Mouse (Mus musculus) brain, embryonic 18.5 days (tissue): ENCODE data around the gene Hsf2.
"Not testable (repeated sequence)": the region's sequence is repeated elsewhere in the genome, so short reads cannot be mapped to it uniquely, and the experiment has no call there.

Experiments used
- DNase-seq: peaks from one replicate; pipeline ENCODE4 v3.0.0-alpha.2; 2012; ENCODE audit warnings: low read depth, low spot score

Gene Hsf2

DNA sequence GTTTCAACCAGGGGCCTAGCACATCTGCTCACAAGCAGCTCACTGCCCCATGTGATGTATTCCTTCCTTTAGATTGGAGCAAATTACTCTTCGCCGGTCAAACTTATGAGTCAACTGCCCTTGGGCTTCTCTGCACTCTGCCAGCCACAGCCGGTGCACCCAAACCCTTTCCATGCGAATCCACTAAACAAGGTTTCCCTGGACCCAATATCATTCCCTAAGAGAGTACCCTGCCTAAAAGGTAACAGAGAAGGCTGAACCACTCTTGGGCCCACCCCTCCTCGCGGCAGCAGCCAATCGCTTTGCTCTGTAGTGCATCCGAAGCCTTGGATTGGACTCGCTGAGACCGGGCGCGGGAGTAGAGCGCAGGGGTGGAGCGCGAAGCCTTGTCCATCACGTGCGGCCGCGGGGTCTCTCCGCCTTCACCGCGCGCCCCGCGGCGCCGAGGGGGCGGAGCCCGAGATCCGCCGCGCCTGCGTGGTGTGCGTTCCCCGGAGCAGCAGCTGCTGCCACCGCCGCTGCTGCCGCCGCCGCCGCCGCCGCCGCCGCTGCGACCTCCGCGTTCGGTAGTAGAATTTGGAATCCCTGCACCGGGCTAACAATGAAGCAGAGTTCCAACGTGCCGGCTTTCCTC, at the start of gene Hsf2:
Hsf2 (plus strand) TSS at position 478 of the 634 bp plus-strand sequence.
- DNase-seq = peak; percentile 94

DNA sequence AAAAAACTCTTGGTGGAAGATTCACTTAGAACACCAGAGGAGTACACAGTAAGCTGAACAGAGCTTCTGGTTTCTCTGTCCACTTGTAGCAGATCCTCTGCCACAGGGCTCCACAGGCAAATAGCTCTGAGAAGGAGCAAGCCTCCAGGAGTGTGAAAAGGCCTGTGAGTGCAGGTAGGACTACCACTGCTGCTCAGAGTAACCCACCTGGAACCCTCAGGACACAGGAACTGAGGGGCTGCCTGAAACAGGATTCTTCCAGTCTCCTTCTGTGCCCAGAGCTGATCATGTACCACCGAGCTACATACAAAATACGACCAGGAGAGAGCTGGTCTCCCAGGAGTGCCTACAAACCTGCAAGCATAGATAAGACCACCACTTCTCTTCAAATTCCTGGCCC, 48.3 kb upstream of the Hsf2 start:
- no peak for DNase-seq

DNA sequence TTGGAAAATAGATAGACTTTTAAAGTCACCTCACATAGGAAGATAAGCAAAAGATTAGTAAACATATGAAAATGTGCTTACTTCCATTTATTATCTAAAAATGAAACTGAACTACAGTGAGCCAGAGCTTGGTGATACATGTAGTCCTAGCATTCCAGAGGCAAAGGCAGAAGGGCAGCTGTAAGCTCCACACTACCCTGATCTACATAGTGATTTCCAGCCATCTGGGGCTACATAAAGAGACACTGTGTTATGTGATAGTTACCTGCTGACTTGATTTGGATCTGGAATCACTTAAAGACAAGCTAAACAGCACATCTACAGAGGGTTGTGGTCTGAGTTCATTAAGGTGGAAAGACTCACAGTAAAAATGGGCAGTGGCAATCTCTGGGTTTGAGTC, 45.1 kb upstream of the Hsf2 start:
- no peak for DNase-seq

DNA sequence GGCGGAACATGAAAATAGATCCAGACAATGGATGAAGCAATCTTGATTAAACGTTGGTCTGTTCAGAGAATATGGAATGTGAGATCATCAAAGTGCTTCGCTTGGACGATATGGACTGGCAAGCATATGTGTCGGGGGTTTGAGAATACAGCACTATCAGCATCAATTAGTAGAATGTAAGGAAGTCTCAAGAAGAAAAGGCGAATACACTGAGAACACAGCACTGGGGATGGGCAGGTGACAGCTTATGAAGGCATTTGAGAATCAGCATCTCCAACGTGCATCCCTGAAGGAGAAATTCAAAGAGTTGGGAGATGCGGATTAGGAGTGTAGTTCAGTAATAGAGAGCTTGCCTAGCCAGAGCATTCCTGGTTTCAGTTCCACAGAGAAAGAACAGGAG, 41.8 kb upstream of the Hsf2 start:
- no peak for DNase-seq

DNA sequence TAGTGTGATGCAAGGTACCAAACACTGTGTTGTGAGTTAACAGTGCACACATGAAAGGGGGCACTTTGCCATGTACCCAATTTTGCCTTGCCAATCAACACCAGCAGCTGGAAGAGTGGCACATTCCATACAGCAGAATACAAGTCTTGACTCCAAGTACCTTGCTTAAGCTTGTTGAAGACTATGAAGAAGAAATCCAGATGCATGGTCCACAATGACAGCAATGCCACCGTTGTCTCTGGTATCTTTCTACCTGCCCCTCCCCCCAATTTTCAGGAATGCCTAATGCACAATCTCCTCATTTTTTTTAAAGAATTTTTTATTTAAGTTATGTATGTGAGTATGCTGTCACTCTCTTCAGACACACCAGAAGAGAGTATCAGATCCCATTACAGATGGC, 40.5 kb upstream of the Hsf2 start:
- no peak for DNase-seq

DNA sequence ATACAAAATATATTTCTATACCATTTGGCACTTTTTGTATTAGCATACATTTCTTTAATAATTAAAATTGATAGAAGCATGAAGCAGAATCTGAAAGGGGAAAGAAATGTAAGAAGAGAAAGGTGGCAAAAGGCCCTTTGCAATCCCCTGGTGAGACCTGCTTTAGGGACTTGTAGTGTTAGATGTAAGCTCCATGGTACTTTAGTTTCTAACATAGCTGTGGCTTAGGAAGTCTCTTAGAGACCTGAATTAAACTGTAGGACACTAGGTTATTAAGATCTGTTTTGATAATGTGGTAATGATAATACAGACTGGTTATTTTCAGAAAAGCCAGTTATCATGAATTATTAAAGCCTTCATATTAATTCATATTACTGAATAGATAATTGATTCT, 38.5 kb upstream of the Hsf2 start:
- no peak for DNase-seq

DNA sequence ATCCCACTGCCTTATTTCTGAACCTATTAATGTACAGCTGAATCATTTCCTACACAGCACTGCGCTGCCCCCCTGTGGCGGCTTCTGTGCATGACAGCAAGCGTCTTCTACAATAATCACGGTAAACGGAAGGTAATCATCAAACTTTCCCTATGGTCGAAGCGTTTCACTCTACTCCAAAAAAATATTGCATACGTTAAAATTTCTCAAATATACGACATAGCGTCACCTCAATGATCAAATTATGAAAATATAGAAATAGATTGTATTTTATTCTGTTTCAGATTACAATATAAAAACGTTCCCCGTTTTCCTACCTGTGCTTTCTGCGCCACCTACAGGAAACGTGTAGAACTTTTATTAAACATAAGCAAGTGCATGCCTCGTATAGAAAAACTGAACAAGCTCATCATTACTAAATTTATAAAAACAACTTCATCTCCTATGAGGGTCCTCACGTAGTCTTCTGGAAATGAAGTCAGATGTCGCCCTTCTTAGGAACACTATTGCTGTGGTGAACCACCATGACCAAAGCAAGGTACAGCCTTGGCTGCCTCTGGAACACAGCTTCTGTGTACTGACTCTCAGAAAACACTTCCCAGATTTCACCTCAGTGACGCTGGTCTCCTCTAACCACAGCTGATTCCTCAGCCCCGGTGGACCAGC, 38.0 kb upstream of the Hsf2 start:
- DNase-seq = peak; percentile 66

DNA sequence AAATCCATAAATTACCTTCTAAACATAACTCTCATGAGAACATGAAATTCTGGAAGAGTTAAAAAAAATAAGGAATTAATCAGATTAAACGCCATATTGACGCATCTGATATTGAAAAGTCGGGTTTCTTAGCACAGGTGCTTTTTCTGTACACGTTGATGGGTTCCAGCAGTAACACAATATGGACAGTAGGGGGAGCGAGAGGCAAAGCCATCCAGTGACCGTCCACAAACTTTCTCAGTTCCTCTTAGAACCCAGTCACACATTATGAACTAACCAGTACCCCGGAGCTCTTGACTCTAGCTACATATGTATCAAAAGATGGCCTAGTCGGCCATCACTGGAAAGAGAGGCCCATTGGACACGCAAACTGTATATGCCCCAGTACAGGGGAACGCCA, 22.9 kb upstream of the Hsf2 start:
- DNase-seq = not testable (repeated sequence)

DNA sequence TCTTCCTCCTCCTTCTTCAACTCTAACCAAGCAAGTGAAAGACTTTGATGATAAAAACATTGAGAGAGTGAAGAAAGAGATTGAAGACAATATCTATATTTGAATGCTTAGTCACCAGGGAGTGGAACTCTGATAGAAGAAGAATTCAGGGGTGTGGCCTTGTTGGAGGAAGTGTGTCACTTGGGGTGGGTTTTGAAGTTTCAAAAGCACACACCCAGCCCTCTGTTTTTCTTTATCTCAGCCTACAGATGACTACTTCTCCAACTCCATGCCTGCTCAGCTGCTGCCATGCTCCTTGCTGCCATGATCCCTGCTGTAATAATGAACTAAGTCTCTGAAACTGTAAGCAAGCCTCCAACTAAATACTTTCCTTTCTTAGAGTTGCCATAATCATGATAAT, 20.4 kb upstream of the Hsf2 start:
- DNase-seq = no peak

DNA sequence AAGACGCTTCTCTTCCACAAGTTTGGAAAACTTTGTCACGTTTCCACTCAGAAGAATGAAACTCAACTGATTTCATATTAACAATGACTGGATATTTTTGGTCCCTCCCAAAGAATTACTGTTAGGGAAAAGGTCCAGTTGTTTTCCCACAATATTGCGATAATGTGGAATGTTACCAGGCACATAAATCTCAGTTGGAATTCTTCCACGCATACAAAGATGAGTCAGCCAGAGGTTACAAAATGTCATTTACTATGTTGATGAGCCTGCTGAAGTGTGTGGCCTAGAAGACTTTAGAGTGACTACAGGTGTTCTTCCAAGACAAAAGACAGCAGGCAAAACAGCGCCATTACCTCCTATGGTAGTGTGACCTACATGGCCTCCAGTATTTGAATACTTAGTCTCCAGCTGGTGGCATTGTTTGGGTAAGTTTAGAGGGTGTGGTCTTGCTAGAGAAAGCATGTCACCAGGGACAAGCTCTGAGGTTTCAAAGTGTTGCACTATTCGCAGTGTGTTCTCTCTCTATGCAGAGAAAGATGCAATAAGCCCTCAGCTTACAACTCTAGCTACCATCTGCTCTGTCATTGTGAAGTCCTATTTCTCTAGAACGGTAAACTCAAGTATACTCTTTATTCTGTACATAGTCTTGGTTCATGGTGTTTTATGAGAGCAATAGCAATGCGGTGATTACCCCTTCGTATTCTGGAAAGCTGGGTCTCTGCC, 8.9 kb upstream of the Hsf2 start:
- DNase-seq = no peak

DNA sequence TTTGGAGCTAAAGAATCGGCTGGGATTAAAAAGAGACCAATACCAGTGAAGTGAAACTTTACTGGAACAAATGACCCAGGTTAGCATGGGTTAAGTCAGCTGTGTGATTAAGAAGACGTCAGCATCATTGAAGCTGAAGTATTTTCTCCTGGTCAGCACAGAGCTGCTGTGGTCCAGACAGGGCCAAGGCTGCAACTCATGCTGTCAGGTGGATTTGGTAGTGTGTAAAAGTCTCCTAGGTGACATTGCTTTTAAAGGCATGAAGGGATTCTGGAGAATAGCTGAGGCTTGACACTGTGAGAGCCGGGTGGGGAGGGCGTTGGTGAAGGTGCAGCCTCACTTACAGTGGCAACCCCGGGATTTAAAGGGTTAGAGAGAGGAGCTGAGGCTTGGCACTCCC, 4.5 kb upstream of the Hsf2 start:
- DNase-seq = no peak

DNA sequence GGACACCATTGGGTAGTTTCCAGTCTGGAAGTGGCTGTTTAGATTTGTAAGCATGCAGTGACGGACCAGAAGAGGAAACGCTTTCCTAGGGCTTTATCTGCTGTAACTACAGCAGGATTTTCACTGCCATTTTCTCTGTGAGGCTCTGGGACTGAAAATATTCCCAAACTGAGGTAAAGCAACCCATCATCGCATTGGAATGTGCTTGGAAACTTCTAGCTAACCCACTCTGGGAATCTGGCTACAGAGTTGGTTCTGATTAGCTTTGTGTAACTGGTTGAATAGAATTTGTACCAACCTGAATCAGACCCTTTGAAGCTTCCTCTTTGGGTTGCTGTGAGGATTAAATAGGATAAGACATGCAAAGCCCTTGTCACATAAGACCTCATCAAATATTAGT, 1.4 kb upstream of the Hsf2 start:
- DNase-seq = no peak

DNA sequence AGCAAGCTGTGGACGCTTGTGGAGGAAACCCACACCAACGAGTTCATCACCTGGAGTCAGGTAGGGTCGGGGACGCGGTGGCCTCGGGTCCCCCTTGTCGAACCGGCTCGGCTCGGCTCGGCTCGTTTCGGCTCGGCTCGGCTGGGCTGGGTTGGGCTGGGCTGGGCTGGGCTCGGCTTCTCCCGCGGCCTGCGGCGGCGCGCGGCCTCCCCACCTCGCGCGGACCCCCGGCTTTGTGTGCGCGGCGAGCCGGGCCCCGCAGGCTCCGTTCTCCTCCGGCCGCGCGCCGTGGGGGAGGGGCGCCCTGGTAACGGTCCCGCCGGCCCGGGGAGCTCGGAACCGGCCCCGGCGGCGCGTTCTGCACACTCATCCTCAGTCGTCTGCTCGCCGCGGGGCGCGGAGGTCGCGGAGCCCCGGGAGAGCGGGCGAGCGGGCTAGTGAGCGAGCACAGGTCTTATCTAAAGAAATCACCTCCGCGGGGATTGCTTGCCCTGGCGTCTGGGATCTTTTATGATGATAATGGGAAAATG, 422 bp downstream of the Hsf2 start:
- peak; percentile 43 for DNase-seq

DNA sequence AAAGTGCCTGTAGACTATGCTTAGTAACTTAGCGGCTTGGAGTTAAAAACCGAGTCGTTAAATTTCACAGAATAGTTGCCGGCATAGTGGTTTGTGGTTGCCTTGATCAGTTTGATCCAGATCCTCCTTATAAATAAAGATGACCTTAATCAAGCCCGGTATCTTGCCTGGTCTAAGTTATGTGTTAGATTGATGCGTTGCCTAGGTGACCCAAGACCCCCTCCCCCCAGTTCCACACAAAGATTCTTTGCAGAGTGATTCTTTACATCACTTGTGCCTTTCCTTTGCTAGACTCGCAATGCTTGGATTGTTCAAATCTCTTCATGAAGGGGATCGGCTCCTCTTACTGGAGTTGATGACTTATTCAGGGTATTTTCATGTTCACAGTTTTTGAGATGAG, 1.0 kb downstream of the Hsf2 start:
- DNase-seq = peak; percentile 20

DNA sequence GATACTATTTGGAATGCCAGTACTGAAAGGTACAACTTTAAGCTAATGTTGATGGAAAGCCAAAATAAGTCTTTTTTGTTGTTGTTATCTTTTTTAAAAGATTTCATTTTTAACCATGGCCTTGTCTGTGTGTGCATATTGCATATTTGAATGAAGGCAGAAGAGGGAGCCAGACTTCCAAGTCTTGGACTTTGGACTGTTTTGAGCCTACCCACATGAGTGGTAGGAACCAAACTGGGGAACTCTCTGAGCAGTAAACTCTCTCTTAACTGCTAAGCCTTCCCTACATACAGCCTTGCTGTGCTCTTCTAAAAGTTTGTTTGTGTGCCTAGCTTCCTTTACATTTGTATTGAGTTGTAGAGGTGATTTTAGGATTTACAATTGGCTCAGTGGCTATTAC, 2.4 kb downstream of the Hsf2 start:
- no peak for DNase-seq

DNA sequence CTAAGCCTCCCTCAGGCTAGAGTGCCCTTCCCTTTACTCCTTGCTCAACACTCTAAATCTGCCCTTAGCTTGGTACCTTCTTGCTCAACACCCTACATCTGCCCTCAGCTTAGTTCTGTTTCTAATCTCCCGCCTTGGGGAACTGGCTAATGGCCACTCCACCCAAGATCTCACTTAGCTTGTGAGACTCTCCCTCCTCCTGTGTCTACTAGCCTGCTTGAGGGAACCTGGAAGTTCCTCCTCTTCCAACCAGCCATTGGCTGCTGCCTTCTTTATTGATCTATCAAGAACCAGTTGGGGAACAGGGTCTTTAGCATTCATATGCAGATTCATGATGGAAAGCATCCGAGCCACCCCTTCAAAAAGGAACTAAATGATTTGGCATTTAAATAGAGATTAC, 5.9 kb downstream of the Hsf2 start:
- DNase-seq = no peak

DNA sequence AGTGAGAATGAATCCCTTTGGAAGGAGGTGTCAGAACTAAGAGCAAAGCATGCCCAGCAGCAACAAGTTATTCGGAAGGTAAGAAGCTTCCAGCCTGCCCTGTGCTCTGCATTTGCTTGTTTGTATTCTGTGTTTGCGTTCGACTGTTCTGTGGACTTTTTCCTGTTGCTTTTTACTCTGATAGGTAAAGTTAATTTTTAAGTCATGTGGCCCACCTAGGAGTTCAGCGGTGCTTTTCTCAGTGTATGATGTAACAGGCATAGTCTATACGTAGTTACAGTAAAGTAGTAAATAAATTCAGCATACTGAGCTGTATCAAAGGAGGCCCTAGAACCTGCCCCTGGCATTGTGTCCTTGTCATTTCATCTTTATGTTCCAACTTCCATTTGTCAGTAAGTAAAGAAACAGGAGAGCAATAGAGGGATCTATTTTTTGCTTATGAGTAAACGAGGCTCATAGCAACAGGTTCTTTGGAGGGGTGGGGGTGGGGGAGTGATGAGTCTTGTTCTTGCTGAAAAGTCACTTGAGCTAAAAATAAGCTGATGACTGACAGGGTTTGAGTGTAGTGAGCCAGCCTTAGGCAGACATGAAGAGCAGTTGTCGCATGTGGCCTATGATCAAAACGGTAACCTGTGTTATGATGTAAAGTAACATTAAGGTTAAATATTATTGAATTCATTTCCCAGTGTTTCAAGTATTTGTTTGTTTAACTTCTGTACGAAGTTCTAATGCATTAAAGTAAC, 13.4 kb downstream of the Hsf2 start:
- DNase-seq = no peak

DNA sequence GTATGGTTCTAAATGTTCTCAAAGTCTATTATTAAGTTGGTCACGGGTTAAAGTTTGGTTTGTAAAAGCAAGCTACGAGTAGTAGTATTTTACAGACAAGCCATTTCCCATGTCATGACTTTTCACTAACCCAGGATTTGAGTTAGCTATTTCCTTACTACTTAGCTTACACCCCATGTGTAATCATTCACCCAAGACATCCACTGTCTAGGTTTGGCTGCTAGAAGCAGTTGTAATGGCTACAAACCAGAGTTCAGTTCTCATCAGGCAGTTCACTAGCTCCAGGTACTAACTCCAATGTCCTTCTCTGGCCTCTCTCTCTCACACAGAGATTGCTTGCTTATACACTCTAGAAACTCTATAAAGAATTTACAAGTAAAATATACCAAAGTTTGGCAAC, 28.4 kb downstream of the Hsf2 start:
- DNase-seq = no peak

DNA sequence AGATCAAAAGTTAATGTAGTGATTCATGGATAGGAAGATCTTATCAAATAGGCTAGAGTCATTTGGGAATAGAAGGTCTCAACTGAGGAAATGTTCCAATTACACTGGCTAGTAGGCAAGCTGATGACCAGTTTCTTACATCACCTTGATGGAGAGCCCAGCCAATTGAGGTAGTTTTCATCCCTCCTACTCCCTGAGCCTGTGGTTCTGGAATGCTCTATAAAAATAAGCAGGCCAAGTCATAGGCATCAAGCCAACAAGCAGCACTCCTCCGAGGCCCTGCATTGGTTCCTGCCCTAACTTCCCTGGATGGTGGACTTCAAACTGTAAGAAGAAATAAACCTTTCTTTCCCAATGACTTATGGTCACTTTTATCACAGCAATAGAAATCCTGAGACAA, 29.1 kb downstream of the Hsf2 start:
- DNase-seq = no peak

DNA sequence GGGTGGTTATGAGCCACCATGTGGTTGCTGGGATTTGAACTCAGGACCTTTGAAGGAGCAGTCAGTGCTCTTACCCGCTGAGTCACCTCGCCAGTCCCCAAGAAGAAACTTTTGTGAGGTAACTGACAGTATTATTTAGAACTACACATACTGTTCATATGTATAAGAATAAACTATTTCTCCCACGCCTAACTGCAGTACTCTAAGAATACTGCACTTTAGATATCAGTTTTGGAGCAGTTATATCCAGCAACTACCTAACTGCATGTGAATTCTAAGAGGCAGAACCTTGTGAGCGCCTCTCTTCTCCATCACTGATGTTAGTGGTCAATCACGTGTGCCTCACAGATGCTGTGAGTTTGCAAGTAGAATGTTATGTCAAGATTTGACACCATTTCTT, 40.3 kb downstream of the Hsf2 start:
- DNase-seq = no peak

DNA sequence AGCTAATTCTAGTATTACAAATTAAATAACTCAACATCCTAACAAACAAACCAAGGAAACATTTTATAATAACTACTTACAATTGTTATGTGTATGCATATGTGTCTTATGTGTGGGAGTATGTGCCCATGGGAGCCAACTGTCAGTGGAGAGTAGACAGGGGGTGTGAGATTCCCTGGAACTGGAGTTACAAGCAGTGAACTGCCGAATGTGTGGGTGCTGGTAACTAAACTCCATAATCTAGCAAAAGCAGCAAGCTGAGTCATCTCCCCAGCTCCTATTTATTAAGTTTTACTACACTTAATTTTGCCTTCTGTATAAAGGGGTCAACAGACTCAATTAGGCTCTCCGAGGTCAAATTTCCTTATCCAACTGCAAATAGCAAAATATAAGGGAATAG, 44.9 kb downstream of the Hsf2 start:
- no peak for DNase-seq

DNA sequence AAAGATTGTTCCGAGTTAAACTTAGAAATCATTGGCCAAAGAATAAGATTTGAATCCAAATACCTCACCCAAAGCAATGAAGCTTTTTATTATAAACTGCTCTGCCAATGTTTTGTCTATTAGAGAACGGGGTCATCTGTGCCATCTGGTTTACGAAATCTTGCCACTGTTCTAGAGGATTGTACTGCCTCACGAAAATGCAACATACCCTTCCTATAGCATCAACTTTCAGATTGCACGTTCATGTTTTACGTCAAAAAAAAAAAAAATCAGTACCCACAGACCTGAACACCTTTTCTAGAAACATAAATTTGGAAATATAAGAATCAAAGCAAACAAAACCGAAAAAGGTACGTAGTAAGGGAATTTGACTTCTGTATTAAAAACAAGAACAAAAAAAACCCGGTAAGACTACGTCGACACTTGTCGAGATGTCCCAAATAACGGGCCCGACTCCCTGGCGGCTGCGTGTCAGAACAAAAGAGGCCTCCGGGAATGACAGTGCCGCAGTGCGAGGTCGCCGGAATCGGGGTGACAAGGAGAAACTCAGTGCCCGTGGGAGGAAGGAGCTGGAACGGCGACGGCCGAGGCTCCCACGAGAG, 45.5 kb downstream of the Hsf2 start:
- DNase-seq = peak; percentile 12
